Mouse (Mus musculus) olfactory bulb, adult 2 months (tissue): ENCODE results near the gene Ywhag.

ENCODE experiments used
- CTCF ChIP-seq: fragments of 200-500 bp; IDR thresholded peaks from 2 replicates; pipeline ENCODE4 v1.5.1; 2012; ENCODE audit warnings: low read depth, mild to moderate bottlenecking, low read length, moderate library complexity; ENCODE audit not compliant: insufficient read depth
- POLR2A ChIP-seq: fragments of 200-500 bp; IDR thresholded peaks from 2 replicates; pipeline ENCODE4 v1.6.1; 2012; ENCODE audit warnings: mild to moderate bottlenecking, low read depth, low read length, moderate library complexity; ENCODE audit not compliant: insufficient read depth

DNA sequence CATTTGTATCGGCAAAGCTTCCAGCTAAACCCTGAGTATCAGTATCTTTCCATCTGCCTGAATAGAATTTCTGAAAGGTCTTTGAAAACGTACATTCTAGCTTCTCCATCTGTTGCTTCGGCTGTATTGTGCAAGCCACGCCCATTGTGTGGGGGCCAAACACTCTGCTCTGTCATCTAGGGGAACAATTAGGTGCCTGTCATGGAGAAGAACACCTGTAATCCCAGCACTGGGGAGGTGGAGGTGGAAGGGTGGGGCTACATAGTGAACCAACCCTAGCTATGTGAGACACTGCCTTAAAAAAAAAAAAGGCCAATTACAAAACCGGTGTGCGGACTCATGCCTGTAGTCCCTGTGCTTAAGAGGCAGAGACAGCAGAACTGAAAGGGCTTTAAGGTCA, 8.3 kb upstream of the Ywhag start:
- TF ChIP-seq CTCF (no peak), POLR2A (no peak)
